Mouse (Mus musculus): ENCODE results near the gene Trim9. TPM values are rescaled to one million over a fixed set of nuclear protein-coding genes. Genes with fewer than 3 reads are reported as not detected.

The Trim9 gene
- total RNA-seq, 2 experiments from 2014 or later, result not detected

DNA sequence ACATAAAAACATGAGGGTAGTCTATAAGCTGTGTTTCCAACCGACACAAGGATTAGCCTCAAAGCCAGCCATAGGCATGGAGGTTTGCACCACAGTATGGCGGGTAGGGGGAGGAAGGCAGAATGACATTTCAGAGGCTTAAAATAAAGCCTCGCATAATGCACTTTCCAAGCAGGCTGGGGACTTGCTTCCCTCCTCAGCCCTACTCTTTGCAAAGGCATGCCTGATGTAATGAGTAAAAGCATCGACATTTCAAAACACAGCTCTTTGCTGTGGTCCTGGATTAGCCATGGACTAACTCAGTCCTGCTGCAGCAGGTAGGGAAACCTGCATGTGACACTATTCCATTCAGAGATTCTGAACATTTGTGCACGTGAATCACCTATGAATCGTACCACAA, 77.7 kb downstream of the Trim9 start:
- ATAC-seq (replicated peaks; ENCODE audit: low FRiP score, poor library complexity, severe bottlenecking), result no peak

DNA sequence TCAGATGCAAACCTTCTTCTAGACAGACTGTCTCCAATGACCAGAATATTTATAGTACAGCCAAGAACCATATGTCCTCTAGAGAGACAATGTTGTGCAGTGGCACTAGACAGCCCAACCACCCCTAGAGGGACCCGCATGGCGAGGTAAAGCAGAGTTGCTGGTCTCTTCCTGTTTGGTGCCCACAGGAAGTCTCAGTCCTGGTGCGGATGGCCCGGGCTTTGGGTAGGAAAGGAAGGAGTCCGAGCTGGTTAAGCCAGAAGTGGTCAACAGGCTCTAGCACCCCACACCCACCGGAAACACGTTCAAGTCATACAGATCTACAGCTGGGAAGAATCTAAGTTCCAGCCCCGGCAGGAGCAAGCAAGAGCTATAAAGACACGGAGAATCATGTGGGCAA, 80.1 kb downstream of the Trim9 start:
- no peak for ATAC-seq (replicated peaks; ENCODE audit: low FRiP score, poor library complexity, severe bottlenecking)

DNA sequence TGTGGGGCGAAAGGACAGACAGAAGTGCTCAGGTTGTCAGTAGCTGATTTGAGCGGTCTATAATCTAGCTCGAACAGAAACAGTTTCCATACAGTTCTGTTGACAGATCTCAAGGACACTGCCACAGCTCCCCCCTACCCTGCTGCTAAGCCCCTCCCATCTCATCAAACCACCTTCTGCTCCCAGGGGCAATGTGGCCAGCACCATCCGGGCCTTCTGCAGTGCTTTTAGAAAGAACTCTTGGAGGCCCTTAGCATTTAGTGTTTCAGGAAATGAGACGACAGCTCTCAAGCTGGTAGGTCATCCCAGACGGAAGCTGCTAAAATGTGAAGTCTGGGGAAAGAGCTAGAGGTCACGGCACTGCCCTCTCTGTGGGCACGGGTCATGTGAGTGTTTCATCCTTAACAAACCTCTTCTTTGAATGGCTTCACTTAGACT, 80.9 kb downstream of the Trim9 start:
- ATAC-seq (replicated peaks; ENCODE audit: low FRiP score, poor library complexity, severe bottlenecking), result no peak

DNA sequence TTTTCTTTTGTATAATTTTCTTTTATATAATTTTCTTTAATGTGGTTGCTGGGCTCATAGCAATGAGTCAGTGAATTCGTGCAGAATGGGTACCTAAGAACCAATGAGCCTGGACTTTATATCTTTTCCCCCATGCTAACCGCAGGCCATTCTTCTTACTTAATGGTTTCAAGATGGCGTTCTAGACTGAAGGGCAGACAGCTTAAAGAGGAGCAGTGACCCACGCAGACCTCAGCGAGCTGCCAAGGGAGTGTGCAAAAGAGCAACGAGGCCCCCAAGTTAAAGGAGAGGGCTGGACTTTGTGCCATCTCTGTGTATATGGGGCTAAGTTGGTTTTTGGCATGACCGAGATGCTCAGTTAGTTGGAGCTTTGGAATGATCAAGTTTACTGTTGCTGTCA, 83.7 kb downstream of the Trim9 start:
- no peak for ATAC-seq (replicated peaks; ENCODE audit: low FRiP score, poor library complexity, severe bottlenecking)

DNA sequence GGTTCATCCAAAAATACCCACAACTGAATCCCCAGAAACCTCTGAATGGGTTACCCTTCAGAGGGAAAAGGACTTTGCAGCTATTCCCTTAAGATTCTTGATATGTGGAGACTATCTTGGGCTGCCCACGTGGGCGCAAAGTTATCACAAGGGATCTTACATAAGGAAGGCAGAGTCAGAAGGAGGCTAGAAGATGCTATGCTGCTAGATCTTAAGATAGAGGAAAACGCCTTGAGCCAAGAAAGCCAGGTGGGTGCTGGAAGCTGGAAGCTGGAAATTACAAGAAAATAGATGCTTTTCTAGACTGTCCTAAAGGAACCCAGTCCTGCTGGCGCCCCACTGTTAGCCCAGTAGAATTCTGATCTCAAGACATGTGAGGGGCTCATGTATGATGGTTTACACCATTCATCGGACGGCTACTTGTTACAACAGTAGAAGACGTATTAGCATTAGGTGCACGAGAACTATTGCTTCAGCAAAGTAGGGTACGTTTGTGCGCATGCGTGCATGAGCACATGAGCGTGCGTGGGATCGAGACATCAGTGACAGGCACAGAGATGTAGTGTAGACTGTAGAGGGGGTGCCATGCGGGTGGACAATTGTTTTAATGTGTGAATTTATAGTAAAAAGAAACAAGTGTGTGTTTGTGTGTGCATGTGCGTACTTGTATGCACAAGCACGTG, 85.0 kb downstream of the Trim9 start:
- ATAC-seq (replicated peaks; ENCODE audit: low FRiP score, poor library complexity, severe bottlenecking), result no peak

DNA sequence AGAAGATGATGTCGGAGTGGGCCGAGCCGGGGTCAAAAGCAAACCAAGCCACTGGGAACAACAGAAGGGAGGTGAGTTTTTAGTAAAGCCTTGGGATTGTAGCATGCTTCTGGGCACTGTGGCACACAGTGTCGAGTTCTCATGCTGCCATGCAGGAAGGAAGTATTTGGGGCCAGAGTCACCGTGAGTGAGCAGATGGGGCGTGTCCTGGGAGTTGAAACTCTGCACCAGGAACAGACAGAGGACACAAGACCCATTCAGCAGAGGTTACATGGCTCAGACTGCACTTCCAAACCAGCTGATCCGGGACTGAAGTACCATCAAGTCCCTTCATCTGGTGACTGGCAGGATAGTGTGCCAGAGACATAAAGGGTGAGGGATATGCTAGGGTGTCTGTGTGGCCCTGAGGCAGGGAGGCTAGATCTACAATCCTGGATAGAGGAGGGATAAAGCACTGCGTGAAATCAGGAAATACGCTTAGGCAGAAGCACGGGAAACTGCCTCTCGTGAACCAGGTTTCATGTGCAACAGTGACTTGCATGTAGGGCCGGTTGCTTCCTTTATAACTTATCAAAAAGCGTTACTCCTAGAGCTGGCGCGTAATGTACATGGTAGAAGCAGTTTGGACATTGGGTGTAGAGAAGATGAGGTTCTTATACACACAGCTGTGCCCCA, 96.1 kb downstream of the Trim9 start:
- no peak for ATAC-seq (replicated peaks; ENCODE audit: low FRiP score, poor library complexity, severe bottlenecking)

DNA sequence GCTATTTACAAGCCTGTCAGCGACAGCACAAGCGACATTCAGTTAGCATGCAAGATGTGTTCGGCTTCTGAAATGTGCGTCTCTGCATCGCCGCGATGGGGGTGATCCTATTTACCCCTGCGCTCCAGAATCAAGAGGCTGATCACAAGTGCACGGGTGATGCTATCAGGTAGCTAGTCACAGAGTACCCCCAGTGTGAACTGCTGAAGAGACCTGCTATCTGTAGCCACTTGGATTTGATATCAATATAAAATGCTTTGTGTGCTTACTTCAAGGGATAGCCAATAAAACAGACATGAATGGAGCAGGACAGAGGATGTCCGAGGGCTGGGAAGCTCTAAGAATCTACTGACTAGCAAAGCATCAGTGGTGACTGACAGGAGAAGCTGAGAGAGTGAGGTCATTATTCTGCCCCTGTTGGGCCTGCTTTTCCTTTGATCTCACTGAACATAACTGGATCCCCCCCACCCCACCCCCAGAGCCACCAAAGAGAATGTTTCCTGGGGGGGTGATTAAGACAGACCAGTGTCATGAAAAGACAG, 97.7 kb downstream of the Trim9 start:
- no peak for ATAC-seq (replicated peaks; ENCODE audit: low FRiP score, poor library complexity, severe bottlenecking)

DNA sequence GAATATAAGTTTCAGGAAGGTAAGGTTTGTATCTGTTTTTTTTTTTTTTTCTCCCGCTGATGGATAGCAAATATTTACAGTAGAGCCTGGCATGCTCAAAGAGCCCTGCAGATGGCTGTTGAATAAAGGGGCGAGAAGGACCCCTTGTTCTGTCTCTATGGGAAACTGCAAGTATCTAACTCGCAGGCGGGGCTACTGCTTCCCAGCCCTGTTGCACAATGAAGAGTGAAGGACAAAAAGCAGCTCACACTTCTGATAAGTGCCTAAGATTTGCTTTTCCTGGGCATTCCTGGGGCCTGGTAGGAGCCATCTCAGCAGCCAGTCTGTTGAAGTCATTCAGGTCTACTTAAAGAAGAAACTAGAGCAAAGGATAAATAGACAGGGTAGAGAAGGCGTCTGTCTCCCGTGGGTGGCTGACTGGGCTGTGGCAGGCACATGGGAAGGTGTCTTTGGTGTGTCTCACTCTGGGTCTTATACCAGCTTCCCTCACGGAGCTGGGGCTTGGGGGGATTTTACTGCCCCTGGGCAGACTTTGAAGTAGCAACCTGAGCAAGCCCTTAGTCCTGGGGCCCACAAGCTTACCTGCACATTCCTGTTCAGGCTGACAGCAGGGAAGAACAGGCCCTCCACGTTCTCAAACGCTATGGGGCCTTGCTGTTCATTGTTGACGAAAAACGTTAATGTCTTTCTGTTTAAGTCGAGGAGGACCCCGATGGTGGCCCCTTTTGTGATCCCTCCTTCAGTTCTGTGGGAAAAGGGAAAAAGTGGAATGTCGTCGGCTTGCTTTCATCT, 99.5 kb downstream of the Trim9 start:
- no peak for ATAC-seq (replicated peaks; ENCODE audit: low FRiP score, poor library complexity, severe bottlenecking)

DNA sequence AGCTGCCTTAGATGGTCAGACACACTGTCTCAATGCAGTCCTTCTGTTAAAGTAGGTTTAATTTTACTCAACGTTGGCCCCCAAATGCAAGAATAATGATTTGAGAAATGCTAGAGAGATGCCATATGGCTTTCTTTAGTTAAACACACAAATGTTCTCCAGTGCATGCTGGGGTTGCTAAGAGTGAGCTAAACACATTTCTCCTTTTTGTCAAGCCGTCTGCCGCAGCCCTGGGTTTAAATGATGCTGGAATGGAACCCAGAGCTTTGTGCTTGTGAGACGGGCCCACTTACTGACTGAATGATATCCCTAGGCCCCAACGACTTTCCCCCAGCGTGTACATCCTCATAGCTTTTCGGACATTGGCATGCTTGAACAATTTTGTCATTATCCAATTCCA, 104.9 kb downstream of the Trim9 start:
- no peak for ATAC-seq (replicated peaks; ENCODE audit: low FRiP score, poor library complexity, severe bottlenecking)

DNA sequence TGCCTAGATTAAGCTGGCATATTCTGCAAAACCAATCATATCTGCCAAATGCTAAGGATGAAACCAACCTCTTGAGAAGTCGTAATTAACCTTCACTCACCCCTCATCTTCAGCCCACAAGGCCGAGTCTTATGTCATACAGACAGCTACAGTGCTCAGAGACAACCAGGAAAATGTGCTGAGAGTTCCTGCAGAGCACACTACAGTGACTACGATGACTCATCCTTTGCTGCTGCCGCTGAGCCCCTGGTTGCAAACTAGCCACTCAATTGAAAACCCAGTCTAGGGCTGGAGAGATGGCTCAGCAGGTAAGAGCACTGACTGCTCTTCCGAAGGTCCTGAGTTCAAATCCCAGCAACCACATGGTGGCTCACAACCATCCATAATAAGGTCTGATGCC, 107.7 kb downstream of the Trim9 start:
- ATAC-seq (replicated peaks; ENCODE audit: low FRiP score, poor library complexity, severe bottlenecking), result no peak

DNA sequence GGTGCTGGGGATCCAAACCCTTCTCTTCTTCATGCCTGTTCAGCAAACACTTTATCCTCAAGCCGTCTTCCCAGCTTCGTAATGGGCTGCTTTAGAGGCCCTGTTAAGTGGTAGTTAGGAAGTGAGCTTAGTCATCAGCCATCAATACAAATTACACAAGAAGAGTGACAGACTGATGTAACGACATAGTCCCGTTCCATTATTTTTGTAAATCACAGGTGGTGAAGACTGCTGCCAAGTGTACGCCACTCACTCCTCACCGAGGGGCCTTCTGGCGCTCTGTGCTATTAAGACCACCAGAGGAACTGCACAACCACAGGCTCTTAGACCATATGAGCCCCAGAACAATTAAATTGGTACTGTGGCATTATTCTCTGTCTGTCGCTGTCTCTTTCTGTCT, 108.8 kb downstream of the Trim9 start:
- no peak for ATAC-seq (replicated peaks; ENCODE audit: low FRiP score, poor library complexity, severe bottlenecking)

DNA sequence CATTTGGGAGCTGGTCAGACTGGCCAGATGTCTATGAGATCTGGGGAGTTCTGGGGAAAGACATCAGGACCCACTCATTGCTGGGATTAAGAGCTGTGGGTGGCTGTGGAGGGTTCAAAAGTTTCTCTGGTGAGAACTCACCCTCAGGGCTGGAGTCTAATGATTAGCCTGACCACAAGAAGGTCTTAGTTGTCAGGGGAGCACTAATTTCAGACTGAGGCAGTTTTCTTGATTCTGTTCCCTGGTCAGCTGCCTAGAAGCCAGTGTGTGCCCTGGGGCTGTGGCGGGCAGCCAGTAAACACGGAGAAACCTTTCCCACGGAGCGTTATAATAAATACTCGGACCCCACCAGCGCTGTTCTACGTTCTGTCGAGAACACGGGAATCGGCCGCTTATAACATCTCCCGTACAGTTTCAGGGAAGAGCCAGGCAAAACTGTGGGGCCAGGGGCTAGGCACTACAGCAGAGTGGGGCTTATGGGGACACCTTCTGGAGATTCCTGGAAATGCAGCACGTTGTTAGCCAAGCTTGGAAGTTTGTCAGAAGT, 112.4 kb downstream of the Trim9 start:
- ATAC-seq (replicated peaks; ENCODE audit: low FRiP score, poor library complexity, severe bottlenecking), result peak; percentile 71

DNA sequence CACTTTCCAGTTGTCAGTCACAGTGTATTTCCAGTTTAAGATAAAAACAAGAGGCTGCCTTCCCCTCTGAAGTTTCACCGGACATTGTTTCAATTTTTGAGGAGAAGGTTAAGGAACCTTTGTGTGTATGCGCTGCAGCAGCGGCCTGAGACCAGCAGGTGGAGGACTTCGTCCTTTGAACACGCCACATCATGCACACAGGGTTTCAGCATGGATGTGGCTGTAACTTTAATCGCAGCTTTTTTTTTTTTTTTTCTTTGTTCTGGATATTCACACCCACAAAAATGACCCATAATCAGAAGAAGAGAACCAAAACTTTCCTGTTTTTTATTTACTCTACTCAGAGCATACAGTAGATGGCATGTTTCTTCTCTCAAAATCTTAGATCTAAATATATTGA, 113.0 kb downstream of the Trim9 start:
- peak; percentile 71 for ATAC-seq (replicated peaks; ENCODE audit: low FRiP score, poor library complexity, severe bottlenecking)

DNA sequence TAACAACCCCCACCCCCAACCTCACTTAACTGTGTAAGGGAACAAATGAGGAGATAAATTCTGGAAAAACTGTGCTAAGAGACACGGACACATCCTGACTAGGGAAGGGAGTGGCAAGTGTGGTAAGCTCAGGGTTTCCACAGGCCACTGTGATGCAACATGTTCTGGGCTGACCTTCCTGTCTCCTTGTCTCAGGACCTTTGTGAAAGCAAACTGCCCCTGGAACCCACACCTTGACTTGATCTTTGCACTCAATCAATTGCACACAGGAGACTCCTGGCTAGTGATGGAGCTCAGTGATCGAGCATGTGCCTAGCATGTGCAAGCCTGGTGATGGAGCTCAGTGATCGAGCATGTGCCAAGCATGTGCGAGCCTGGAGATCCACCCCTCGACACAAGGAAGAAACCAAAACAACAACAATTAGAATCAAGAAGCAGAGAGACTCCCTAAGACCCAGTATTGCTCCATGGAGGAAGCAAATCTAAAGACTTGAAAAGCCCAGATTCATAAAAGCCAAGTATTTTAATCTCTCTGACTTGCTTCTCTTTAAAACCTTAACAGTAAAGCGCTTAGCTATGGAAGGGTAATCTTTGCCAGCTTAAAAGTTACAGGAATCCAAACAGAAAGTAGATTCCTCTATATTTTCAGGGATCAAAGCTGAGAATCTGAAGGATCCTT, 113.6 kb downstream of the Trim9 start:
- ATAC-seq (replicated peaks; ENCODE audit: low FRiP score, poor library complexity, severe bottlenecking), result no peak

DNA sequence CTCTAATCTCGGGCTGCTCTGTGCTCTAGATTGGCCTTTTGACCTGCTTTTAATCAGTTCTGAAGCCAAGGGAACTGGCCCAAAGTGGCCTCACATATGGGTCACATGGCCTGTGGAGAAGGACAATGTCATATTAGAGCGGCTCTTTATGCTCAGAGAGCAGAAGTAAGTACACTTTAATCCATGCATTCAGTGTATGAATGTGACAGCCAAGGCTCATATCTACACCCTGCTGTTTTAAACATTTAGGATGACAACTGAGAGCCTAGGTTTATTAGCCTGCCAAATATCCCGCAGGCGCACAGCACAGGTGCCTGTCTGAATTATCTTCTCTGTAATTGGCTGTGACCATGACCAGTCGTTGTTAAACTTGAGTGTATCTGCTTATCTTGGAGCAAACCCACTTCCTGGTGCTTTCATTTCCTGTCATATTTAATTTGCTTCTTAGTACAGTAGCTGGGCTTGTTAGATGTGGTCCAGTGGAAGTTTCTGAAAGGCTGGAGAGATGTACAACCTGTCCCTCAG, 115.3 kb downstream of the Trim9 start:
- no peak for ATAC-seq (replicated peaks; ENCODE audit: low FRiP score, poor library complexity, severe bottlenecking)

DNA sequence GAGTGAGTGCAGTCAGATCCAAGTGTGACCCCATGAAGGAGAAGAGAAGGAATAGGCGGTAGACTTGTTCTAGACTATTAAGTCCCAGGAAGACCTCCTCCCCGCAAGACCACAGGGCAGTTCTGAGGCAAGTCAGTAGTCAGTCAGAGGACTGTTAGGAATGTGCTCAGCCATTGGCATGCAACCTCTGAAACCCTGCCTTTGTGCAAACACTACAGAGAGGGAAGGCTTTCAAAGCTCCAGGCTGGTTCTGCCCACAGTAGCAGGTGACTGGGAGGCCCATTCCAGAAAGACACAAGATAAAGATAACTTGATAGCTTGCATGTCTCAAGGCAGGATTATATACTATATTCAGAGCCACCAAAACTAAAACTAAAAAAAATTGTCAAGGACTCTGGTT, 116.1 kb downstream of the Trim9 start, which contains the start of gene Pygl:
Gene Pygl, minus strand, starts transcription at position 195 of the 400 bp plus-strand sequence.
- ATAC-seq (replicated peaks; ENCODE audit: low FRiP score, poor library complexity, severe bottlenecking), result no peak

DNA sequence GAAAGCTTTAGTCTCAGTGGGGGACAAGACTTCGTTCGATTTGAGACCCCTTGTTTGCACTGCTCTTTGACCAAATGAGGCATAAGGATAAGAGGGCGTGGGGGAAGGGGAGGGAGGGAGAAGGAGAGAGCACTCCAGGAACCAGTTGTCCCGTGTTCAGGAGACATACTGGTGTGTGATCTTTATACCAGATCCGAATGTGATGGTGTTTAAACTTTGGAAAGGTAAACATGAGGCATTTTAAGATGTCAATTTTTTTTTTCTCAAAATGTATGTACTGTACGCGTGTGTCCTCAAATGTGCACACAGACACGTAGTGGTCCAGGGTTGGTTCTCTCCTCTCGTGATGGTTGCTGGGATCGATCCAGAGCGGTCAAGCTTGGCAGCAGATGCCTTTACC, 119.3 kb downstream of the Trim9 start:
- ATAC-seq (replicated peaks; ENCODE audit: low FRiP score, poor library complexity, severe bottlenecking), result no peak

DNA sequence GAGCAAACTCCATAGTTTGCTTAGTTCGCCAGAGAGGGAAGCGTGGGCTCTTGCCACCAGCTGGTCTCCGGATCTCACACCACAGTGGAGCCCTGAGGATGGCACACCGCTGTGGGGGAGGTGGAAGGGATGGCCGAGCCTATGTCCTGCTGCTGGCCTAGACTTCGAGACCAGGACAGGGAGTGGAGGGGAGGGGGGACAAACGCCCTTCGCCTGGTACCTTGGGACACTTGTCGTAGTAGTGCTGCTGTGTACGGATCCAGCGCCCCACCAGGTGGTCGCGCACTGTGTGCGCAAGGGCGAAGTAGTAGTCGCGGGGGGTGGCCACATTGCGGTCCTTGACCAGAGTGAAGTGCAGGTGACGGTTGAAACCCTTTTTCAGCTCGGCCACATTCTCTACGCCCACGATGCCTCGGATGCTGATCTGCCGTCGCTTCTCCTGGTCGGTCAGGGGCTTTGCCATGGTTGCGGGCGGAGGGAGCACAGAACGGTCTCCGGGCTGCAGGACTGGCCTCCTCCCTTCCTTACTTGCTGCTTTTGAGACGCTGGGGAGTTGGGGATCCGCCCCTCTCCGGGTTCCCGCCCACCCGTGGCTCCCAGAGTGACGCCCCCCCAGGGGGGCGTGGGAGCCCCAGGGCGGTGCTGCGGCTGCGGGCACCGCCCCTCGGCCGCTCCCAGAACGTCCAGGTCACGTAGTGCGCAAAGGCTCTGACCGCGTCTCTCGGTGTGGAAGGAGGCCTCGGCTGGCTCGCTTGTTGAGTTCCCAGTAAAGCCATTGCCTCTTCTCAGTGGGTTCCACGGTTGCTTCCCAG, 120.1 kb downstream of the Trim9 start:
- peak; percentile 90 for ATAC-seq (replicated peaks; ENCODE audit: low FRiP score, poor library complexity, severe bottlenecking)

DNA sequence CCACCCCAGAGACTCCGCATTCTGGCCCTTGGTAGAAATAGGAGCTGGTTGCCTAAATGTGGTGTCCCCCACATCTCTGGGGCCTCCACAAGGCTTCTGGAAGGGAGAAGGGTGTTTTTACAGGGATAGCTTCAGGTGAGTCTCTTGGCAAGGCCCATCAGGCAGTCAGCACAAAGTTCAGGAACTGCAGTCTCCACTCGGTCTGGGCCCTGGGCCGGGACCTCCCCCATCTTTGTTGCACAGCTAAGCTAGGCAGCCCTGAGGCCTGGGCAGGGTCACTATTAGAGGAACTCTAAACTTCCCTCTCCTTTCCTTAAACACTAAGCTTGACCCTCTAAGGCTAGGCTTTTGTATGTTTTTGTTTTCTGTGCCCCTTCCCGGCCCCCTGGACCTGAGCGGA, 120.8 kb downstream of the Trim9 start:
- no peak for ATAC-seq (replicated peaks; ENCODE audit: low FRiP score, poor library complexity, severe bottlenecking)

Data from erythroid progenitor cell, adult 5-6 weeks (primary cell).